Mouse (Mus musculus) thymus, postnatal 14 days (tissue): ENCODE measurements around the gene Nkx2-4.
A peak's percentile ranks its signal among the peaks of the same experiment; 100 is the strongest.

ENCODE experiments used
- DNase-seq: peaks from one replicate; pipeline ENCODE4 v3.0.0; 2021

The Nkx2-4 gene

GRCm38 (mm10) chr2:147085072-147085870, at the start of gene Nkx2-4:
TSS of gene Nkx2-4 (minus strand) at chr2:147085445.
- peak; percentile 6 for DNase-seq

GRCm38 (mm10) chr2:147127366-147127765, 42.1 kb upstream of the Nkx2-4 start:
- DNase-seq: peak; percentile 61

- no peak for DNase-seq
These were observed 34.5 kb upstream of the Nkx2-4 start for GRCm38 (mm10) chr2:147119736-147120135.

GRCm38 (mm10) chr2:147086441-147086840, 1.2 kb upstream of the Nkx2-4 start:
- DNase-seq: no peak

GRCm38 (mm10) chr2:147085937-147086336, 692 bp upstream of the Nkx2-4 start:
- DNase-seq: no peak

- DNase-seq: peak; percentile 9
These were observed 726 bp downstream of the Nkx2-4 start for GRCm38 (mm10) chr2:147084366-147085071.

GRCm38 (mm10) chr2:147083471-147084365, 1.5 kb downstream of the Nkx2-4 start:
- peak; percentile 29 for DNase-seq

- DNase-seq: no peak
These were observed 2.9 kb downstream of the Nkx2-4 start for GRCm38 (mm10) chr2:147082391-147082790.

GRCm38 (mm10) chr2:147074399-147074798, 10.8 kb downstream of the Nkx2-4 start:
- DNase-seq: no peak

- no peak for DNase-seq
These were observed 11.3 kb downstream of the Nkx2-4 start for GRCm38 (mm10) chr2:147073962-147074361.

GRCm38 (mm10) chr2:147070305-147070704, 14.9 kb downstream of the Nkx2-4 start:
- DNase-seq: no peak

GRCm38 (mm10) chr2:147069077-147069476, 16.2 kb downstream of the Nkx2-4 start:
- no peak for DNase-seq

GRCm38 (mm10) chr2:147067480-147068246, 17.6 kb downstream of the Nkx2-4 start:
- DNase-seq: no peak

- DNase-seq: no peak
These were observed 31.9 kb downstream of the Nkx2-4 start for GRCm38 (mm10) chr2:147053229-147053892.

GRCm38 (mm10) chr2:147047051-147047450, 38.2 kb downstream of the Nkx2-4 start:
- DNase-seq: no peak

GRCm38 (mm10) chr2:147035864-147036263, 49.4 kb downstream of the Nkx2-4 start:
- no peak for DNase-seq
